Mouse (Mus musculus) heart, embryonic 15.5 days (tissue): ENCODE data around the gene Kxd1. TPM values are rescaled to one million over a fixed set of nuclear protein-coding genes. Genes with fewer than 3 reads are reported as not detected.

ENCODE experiments used
- ATAC-seq: fragments of 200-750 bp; cut with Nextera tagmentation; replicated peaks from 2 replicates; pipeline ENCODE4 v1.8.0; 2017; ENCODE audit warnings: low read depth, moderate TSS enrichment; ENCODE audit not compliant: insufficient number of reproducible peaks, insufficient read depth, low FRiP score
- H3K27ac ChIP-seq: fragments of 300-500 bp; sonication (generic); 2 replicates; pipeline ENCODE4 v1.5.1; 2015; ENCODE audit warnings: mild to moderate bottlenecking, inconsistent platforms
- H3K27me3 ChIP-seq: fragments of 300-500 bp; sonication (generic); 2 replicates; pipeline ENCODE4 v1.6.1; 2015; ENCODE audit warnings: inconsistent platforms
- H3K36me3 ChIP-seq: fragments of 300-500 bp; sonication (generic); 2 replicates; pipeline ENCODE4 v1.6.1; 2015; ENCODE audit warnings: mild to moderate bottlenecking, inconsistent platforms
- H3K4me1 ChIP-seq: fragments of 300-500 bp; sonication (generic); replicated peaks from 2 replicates; pipeline ENCODE4 v1.6.1; 2015; ENCODE audit warnings: inconsistent platforms
- H3K4me2 ChIP-seq: fragments of 300-500 bp; sonication (generic); 2 replicates; pipeline ENCODE4 v1.6.1; 2015; ENCODE audit warnings: inconsistent platforms, mild to moderate bottlenecking, moderate library complexity
- H3K4me3 ChIP-seq: fragments of 300-500 bp; sonication (generic); 2 replicates; pipeline ENCODE4 v1.5.1; 2015; ENCODE audit warnings: mild to moderate bottlenecking, inconsistent platforms
- H3K9ac ChIP-seq: fragments of 300-500 bp; sonication (generic); 2 replicates; pipeline ENCODE4 v1.6.1; 2015; ENCODE audit warnings: mild to moderate bottlenecking, inconsistent platforms
- H3K9me3 ChIP-seq: fragments of 300-500 bp; sonication (generic); replicated peaks from 2 replicates; pipeline ENCODE4 v1.6.1; 2016; ENCODE audit warnings: inconsistent platforms
- WGBS: fragments of 180-500 bp; shearing (Covaris S2); methylation state at CpG from one replicate; pipeline ENCODE4 v1.1.7; 2015; ENCODE audit warnings: mixed read lengths; 5-methylcytosine and 5-hydroxymethylcytosine counted together
- polyA plus RNA-seq: library from polyadenylated mRNA; unstranded; fragments of >200 nt; fragmentation: Nextera tagmentation; extraction: Ambion mirVana; gene quantifications from 2 replicates; pipeline ENCODE4 v1.2.1, GENCODE M21; 2015

The Kxd1 gene
- polyA plus RNA-seq, 1 experiment from 2014 or later = 64.5 TPM

GRCm38 (mm10) chr8:70502540-70502939 is 25.2 kb downstream of the Kxd1 start:
- peak overlapping the region; percentile 46 for H3K4me2 ChIP-seq
- no peak for ATAC-seq
- H3K9ac ChIP-seq = no peak overlapping the region
- H3K4me1 ChIP-seq = peaks cover 48% of the 10 kb centered on the region
- H3K27ac ChIP-seq = no peak overlapping the region
- H3K9me3 ChIP-seq = no peaks in the 10 kb centered on the region
- H3K4me3 ChIP-seq = 0 out of 2 replicates have a peak overlapping the region, but pooled peaks have one; percentile 10
- peaks cover 3% of the 10 kb centered on the region for H3K36me3 ChIP-seq
- WGBS = 26% methylated on average over 12 of the region's 12 CpGs
- H3K27me3 ChIP-seq = peaks cover 59% of the 10 kb centered on the region

DNA sequence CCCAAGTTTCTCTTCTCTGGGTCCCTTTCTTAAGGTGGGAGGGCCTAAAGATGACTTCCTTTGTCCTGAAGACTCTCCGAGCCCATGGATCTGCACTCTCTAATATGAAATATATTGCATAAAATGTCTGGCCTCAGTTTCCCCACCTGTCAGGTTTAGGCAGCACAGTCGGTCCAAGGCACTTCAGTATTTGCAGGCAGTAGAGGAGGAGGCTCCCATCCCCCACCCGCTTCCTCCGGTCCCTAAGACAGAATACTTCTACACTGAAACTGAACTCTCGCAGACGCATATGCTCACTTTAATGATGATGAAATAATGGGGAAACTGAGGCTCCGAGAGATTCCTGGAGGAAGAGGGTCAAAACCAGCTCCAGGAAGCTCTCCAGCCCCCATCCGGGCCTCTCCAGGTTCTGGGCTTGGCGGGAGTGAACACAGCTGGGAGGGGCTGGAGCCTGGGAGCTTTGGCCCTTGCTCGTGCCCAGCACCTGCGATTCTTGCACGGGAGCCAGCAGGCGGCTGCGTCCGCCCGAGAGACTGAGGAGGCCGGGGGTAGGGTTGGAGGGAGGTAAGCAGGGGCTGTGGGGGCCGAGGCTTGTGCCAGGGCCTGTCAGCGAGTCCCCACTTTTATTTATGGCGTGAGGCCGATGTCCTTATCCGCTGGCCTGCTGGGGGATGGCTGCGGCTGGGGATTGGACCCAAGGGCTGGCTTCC is 25.8 kb downstream of the Kxd1 start:
- H3K4me3 ChIP-seq = 0 out of 2 replicates have a peak overlapping the region, but pooled peaks have one; percentile 10
- peaks cover 48% of the 10 kb centered on the region for H3K4me1 ChIP-seq
- H3K27me3 ChIP-seq = peaks cover 65% of the 10 kb centered on the region
- ATAC-seq = no peak
- H3K27ac ChIP-seq = no peak overlapping the region
- WGBS = 10% methylated on average over 23 of the region's 23 CpGs
- H3K4me2 ChIP-seq = peak overlapping the region; percentile 46
- H3K9me3 ChIP-seq = no peaks in the 10 kb centered on the region
- H3K9ac ChIP-seq = peak overlapping the region; percentile 26; the same call in 1 of the 2 replicates
- no peaks in the 10 kb centered on the region for H3K36me3 ChIP-seq

- H3K4me2 ChIP-seq = peak overlapping the region; percentile 17; the same call in 1 of the 2 replicates
- ATAC-seq = no peak
- peaks cover 78% of the 10 kb centered on the region for H3K27me3 ChIP-seq
- peaks cover 42% of the 10 kb centered on the region for H3K4me1 ChIP-seq
- H3K36me3 ChIP-seq = no peaks in the 10 kb centered on the region
- no peaks in the 10 kb centered on the region for H3K9me3 ChIP-seq
- H3K9ac ChIP-seq = no peak overlapping the region
- 0 out of 2 replicates have a peak overlapping the region, but pooled peaks have one; percentile 2 for H3K4me3 ChIP-seq
- 9% methylated on average over 39 of the region's 39 CpGs for WGBS
- H3K27ac ChIP-seq = no peak overlapping the region
These were observed 27.1 kb downstream of the Kxd1 start for GRCm38 (mm10) chr8:70500386-70501301.

- no peak overlapping the region for H3K4me2 ChIP-seq
- ATAC-seq = no peak
- no peak overlapping the region for H3K27ac ChIP-seq
- 8% methylated on average over 12 of the region's 12 CpGs for WGBS
- H3K4me1 ChIP-seq = peaks cover 35% of the 10 kb centered on the region
- H3K9me3 ChIP-seq = no peaks in the 10 kb centered on the region
- no peaks in the 10 kb centered on the region for H3K36me3 ChIP-seq
- H3K27me3 ChIP-seq = peaks cover 100% of the 10 kb centered on the region
- H3K9ac ChIP-seq = no peak overlapping the region
- H3K4me3 ChIP-seq = peak overlapping the region; percentile 6; the same call in 1 of the 2 replicates
These were observed 32.0 kb downstream of the Kxd1 start for GRCm38 (mm10) chr8:70495771-70496062.

- H3K9ac ChIP-seq = 0 out of 2 replicates have a peak overlapping the region, but pooled peaks have one; percentile 3
- no peaks in the 10 kb centered on the region for H3K9me3 ChIP-seq
- WGBS = 6% methylated on average over 21 of the region's 21 CpGs
- peaks cover 100% of the 10 kb centered on the region for H3K27me3 ChIP-seq
- H3K4me2 ChIP-seq = no peak overlapping the region
- peak overlapping the region; percentile 6; the same call in 1 of the 2 replicates for H3K4me3 ChIP-seq
- no peak for ATAC-seq
- H3K4me1 ChIP-seq = peaks cover 33% of the 10 kb centered on the region
- H3K36me3 ChIP-seq = no peaks in the 10 kb centered on the region
- no peak overlapping the region for H3K27ac ChIP-seq
These were observed 32.6 kb downstream of the Kxd1 start for GRCm38 (mm10) chr8:70495001-70495770.

DNA sequence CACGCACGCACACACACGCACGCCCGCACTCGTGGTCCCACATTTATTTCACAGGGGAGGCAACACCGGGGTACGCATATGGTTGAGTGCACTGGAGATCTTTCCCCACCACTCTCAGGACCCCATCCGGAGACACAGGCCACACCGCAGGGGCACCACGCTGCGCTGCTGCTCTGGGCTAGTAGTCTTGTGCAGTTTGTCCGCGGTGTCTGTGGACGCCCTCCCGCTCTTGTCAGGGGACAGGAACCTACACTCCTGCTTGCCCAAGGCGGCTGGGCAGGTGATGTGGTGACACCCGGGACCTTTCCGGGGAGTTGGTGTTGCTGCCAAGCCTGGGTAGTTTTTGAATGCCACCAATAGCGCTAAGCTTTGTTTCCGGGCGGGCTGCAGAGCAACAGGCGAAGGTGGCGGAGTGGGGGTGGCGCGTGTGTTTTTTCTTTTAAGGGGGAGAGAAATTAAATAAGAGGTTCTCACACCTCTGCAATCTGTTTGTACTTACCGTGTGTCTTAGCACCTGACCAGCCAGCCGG is 33.3 kb downstream of the Kxd1 start:
- Histone ChIP-seq H3K4me1 (peaks cover 36% of the 10 kb centered on the region), H3K4me2 (peak overlapping the region; percentile 80; the same call in 1 of the 2 replicates), H3K36me3 (no peaks in the 10 kb centered on the region), H3K27ac (no peak overlapping the region), H3K9ac (no peak overlapping the region), H3K9me3 (no peaks in the 10 kb centered on the region), H3K27me3 (peaks cover 100% of the 10 kb centered on the region), H3K4me3 (peak overlapping the region; percentile 49)
- WGBS = 3% methylated on average over 28 of the region's 28 CpGs
- no peak for ATAC-seq

GRCm38 (mm10) chr8:70493692-70494415 is 33.9 kb downstream of the Kxd1 start:
- WGBS = 3% methylated on average over 47 of the region's 47 CpGs
- ATAC-seq = no peak
- H3K27me3 ChIP-seq = peaks cover 100% of the 10 kb centered on the region
- H3K4me1 ChIP-seq = peaks cover 42% of the 10 kb centered on the region
- no peak overlapping the region for H3K9ac ChIP-seq
- no peak overlapping the region for H3K27ac ChIP-seq
- peak overlapping the region; percentile 49 for H3K4me3 ChIP-seq
- no peaks in the 10 kb centered on the region for H3K36me3 ChIP-seq
- no peaks in the 10 kb centered on the region for H3K9me3 ChIP-seq
- H3K4me2 ChIP-seq = peak overlapping the region; percentile 80

DNA sequence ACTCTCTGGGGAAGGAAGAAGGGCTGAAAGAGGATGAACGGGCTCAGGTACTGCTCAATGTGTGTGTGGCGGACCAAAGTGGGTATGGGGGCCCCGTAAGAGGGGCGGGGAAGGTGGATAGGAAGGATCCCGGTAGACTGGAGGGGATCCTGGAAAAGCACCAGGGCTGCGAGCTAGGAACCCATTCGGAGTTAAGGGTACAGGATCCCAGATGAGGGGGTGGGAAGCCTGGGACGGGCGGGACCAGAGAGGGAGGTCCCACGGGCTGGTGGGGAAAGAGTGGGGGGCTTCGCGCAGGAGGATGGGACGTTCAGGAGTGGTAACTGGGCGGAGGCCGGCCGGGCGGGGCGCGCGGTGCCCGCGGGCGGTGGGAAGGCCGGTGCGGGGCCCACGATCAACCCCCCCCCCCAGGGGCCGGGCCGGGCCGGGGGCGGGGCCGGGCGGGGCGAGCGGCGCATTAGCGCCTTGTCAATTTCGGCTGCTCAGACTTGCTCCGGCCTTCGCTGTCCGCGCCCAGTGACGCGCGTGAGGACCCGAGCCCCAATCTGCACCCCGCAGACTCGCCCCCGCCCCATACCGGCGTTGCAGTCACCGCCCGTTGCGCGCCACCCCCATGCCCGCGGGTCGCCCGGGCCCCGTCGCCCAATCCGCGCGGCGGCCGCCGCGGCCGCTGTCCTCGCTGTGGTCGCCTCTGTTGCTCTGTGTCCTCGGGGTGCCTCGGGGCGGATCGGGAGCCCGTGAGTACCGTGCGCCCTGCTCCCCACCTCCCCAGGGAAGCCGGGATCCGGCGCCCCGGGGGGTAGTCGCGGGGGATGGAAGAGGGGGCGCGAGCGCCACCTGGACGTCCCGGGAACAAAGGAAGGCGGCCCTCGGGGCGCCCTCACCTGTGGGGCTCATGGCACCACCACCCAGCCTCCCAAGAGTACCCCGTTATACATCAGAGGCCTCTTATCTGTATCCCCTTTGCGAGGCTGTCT is 34.8 kb downstream of the Kxd1 start, which contains the start of gene Crlf1:
TSS of gene Crlf1 (plus strand) at position 495 of the 977 bp plus-strand sequence.
- under 1% methylated on average over 58 of the region's 93 CpGs for WGBS
- no peaks in the 10 kb centered on the region for H3K36me3 ChIP-seq
- peak within 1 kb of the TSS; percentile 10; the same call in 1 of the 2 replicates for H3K9ac ChIP-seq
- peaks cover 100% of the 10 kb centered on the region for H3K27me3 ChIP-seq
- H3K4me2 ChIP-seq = peak within 1 kb of the TSS; percentile 80
- H3K4me3 ChIP-seq = peak within 1 kb of the TSS; percentile 49
- H3K27ac ChIP-seq = no peak within 1 kb of the TSS
- peaks cover 51% of the 10 kb centered on the region for H3K4me1 ChIP-seq
- H3K9me3 ChIP-seq = no peaks in the 10 kb centered on the region
- ATAC-seq = no peak

- H3K4me2 ChIP-seq = no peak overlapping the region
- H3K4me3 ChIP-seq = no peak overlapping the region
- no peaks in the 10 kb centered on the region for H3K9me3 ChIP-seq
- peaks cover 98% of the 10 kb centered on the region for H3K27me3 ChIP-seq
- WGBS = 5% methylated on average over 20 of the region's 20 CpGs
- no peak for ATAC-seq
- H3K9ac ChIP-seq = no peak overlapping the region
- H3K36me3 ChIP-seq = no peaks in the 10 kb centered on the region
- H3K27ac ChIP-seq = no peak overlapping the region
- H3K4me1 ChIP-seq = peaks cover 60% of the 10 kb centered on the region
These were observed 36.8 kb downstream of the Kxd1 start for GRCm38 (mm10) chr8:70490880-70491495.
